Mouse (Mus musculus): ENCODE results near the gene Sstr3.

Sstr3 gene

GRCm38 (mm10) chr15:78530671-78531450 is 13.6 kb downstream of the Sstr3 start, which contains the start of gene C1qtnf6:
Gene C1qtnf6 (minus strand): TSS chr15:78531416.
- DNase-seq = peak; percentile 52 to 71

DNA sequence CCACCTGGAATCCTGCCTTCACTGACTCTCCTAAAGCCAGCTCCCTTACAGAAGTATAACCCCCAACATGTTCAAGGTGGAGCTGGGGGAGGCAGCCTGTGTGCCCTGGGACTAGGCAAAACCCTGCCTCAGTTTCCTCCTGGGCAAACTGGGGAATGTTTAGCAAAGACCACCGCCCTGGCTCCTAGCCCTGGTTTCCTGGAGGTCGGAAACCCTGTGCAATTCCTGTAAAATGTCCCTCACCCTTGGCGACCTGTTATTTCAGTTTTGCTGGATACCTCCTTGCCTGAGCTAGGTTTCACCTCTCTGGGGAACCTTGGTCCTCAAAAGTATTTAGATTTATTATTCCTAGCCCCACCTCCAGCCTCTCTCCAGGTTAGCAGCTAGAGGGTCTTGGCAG is 14.3 kb downstream of the Sstr3 start:
- DNase-seq = no peak

DNA sequence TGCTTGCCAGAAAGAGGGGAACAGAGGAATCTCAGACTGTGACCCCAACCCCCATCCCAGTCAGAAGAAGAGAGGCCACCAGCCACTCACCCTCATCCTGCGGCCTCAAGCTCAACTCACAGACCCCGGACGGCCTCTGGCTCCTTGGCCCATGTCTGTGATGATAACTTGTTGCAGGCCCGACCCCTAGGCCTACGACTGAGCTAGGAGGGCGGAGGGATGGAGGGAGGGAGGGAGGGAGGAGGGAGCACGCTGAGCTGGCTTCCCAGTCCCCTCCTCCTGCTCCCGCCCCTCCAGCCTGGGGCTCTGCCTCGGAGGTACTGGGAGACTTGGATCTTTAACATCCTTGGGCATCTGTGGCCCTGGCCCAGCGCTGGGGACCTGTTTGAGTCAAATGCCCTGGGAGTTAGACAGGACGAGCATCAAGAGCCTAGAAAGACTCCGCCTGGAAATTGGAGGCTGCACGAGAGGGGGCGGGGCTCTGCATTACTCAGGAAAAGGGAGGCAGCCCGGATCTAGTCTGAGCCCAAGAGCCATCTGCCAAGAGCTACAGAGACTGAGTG is 15.0 kb downstream of the Sstr3 start:
- DNase-seq = peak; percentile 80 to 86

- DNase-seq = peak; percentile 58 to 69
Observed at GRCm38 (mm10) chr15:78528726-78529411, 15.6 kb downstream of the Sstr3 start.

- DNase-seq = peak; percentile 56 to 69
Observed at GRCm38 (mm10) chr15:78527973-78528372, 16.5 kb downstream of the Sstr3 start.

GRCm38 (mm10) chr15:78524163-78524562 is 20.3 kb downstream of the Sstr3 start:
- no peak for DNase-seq

- DNase-seq = no peak
Observed at GRCm38 (mm10) chr15:78521892-78522291, 22.6 kb downstream of the Sstr3 start.

DNA sequence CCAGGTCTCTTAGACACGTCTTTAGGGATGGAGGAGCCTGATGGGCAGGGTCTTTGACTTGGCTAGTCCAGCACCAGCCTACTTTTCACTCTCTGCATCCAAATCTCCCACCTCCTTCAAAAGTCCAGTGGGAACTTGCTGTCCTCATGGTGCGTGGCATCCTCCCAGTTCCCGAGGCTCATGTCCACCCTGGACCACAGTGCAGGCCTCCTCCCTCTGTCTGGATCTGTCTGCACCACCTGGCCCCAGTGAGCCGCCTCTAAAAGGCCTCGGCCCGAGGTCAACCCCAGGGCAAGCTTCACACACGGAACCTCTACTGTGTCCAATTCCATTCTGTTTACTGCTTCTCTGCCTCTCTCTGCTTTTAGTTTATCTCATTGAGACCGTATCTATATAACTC is 23.2 kb downstream of the Sstr3 start:
- no peak for DNase-seq

DNA sequence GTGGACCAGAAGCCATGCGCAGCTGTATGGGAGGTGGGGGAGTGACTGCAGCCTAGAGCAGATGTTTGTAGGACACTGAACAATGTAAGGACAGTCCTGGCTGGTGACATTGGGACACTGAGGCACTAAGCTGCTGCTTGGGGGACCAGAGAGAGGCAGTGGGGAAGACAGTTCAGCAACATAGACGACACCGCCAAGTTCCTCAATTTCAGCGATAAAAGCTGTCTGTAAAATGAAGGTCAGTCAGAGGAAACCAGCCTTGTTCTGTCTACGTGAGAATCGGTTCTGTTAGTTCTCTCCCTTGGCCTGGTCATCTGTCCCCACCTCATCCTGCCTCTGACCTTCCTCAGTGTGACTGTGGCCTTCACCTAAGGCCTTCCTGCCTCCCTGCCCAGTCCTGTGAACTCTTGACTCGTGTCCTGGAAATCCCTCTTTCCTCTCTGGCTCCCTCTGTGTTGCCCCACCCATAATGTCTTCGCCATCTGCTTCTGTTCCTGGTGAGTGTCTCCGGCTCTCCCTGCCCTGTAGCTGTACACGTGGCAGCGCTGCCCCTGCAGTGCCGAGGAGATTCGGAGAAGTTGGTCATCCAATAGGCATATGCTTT is 24.3 kb downstream of the Sstr3 start:
- peak in 1 of 2 experiments; percentile 34 for DNase-seq

GRCm38 (mm10) chr15:78518221-78518620 is 26.3 kb downstream of the Sstr3 start:
- DNase-seq = no peak

DNA sequence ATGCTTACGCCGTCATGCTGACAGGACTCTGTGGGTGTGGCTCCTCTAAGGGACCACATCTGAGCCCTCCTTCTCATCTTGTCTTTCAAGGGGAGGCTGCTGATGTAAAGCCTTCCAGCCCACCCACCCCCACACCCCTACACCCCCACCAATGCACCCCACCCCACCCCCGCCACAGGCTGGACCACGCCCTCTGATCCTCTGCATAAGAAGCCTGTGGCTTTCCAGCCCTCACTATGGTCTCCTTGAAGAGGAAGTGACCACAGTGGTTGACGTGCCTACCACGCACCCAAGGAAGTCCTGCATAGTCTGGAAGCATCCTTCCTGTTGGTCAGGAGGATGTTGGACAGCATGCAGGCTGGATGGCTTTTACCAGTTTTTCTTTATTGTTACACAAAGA is 28.7 kb downstream of the Sstr3 start:
- DNase-seq = no peak

DNA sequence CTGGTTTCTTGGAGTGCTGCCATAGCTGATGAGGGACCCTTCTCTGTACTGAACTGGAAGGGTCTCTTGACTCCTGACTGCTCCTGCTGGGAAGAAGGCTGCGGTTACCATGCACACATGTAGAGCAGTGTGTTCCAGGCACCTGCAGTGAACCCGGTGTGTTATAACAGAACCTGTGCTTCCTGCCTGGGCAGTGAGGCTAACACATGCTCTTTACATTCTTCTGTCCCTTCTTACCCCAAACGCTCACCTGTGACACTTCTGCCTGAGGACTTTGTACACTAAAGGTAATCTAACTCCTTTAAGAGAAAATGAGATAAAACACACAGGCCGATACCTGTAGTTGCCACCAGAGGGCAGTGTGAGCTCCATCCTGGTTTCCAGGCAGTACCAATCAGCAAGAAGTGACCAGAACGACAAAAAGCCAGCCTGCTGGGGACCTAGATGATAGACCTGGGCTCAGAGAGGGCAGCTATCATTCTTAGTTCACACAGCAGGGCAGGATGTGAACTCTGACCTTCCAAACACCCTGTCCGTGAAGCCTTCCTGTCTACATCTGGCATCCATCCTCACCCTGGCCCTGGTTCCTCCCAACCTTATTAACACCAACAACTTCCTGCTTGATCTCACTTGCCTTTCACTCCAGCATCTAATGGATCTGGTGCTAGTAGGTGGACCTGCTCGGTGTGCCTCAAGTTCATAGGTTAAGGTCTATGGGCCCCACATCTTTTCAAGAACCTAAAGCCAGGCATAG is 29.9 kb downstream of the Sstr3 start:
- peak; percentile 87 to 88 for DNase-seq

GRCm38 (mm10) chr15:78513019-78513418 is 31.5 kb downstream of the Sstr3 start:
- DNase-seq = no peak

DNA sequence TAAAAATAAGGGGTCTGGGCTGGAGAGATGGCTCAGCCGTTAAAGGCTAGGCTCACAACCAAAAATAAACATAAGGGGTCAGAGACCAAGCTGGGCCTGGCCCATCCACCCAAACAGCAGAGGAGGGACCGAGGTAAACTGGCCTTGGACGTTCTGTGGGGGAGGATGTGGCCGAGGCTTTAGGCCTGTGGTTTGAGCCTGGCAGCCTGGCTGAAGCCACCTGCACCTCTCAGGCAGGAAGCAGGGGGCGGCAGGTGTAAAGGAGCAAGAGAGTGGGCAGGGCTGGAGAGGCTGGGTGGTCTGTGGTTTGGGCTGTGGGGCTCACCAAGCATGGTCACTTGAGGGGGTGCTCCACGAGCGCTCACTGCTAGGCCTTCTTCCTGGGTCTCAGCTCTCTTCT is 32.5 kb downstream of the Sstr3 start:
- DNase-seq = no peak

DNA sequence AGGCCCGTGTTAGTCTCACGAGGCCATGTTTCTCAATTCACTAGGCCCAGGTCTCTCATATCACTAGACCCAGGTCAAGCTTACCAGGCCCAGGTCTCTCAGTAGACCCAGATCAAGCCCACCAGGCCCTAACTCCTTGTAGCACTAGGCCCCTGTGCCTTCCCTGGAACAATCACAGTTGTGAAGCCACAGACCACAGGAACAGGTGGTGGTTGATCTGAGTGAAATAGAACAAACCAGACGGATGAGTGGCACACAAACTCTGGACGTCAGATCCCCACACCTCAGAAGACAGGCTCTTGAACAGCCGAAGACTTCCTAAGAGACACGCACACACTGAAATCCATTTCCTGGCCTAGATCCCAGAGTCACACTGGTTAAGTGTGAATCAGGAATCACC is 33.7 kb downstream of the Sstr3 start:
- DNase-seq = no peak

DNA sequence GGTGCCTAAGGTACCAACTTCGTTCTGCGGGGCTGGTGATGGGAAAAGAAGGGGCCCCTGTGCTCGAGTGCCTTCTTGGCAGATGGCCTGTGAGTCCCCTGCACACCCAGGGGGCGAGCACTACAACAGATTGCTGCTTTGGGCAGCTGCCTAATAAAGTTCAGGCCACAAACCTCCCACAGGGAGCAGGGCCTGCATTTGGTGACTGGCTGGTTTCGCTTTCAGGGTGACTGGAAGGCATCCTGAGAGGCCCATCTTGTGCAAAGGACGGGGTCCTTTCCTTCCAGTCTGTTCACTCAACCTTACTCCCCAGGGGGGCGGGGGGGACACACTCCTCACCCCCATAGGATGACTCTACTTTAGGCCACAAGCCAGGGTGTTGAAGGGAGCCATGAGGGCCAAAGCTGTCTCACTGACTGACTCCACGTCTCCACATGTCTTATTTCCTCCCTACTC is 34.3 kb downstream of the Sstr3 start:
- no peak for DNase-seq

DNA sequence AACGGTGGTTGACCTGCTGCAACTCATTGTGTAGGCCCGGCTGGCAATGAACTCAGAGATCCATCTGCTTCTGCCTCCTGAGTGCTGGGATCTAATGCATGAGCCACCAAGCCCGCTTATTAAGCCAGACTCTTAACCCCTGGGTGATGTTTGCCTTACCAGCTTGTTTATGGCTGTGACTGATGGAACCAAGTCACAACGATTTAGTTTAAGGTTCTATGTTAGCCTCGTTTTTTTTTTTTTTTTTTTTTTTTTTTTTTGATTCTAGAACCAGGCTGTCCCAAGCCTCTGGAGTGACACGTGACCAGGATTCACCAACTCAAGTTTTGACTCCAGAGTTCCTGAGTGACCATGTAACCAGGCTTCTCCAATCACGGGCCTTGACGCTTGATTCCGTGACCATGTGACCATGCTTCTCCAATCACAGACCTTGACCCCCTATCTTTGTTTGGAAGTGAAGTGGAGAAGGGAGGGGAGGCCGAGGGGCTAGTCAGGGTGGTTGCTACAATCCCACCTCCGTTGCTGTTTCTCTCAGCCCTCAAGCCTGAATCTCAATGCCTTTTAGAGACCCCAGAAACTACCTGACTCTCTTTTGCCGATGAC is 35.1 kb downstream of the Sstr3 start:
- DNase-seq = no peak

DNA sequence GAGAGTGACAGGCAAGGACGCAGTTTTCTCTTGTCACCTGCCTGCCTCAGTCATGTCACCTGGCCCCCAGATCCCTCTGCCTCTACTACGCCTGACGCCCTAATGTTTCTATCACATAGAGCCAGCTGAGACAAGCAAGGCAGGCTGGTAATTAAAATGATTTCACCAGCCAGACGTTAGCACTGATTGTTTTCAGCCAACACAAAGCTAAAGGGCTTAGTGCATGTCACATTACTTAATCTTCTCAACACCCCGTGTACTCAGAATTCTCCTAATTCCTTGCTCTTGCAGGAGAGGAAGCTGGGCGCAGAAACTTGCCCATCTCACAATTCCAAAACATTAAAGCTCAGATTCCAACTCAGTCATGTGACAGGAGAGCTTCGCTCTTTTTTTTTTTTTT is 36.0 kb downstream of the Sstr3 start:
- no peak for DNase-seq

- no peak for DNase-seq
Observed at GRCm38 (mm10) chr15:78505541-78505940, 38.9 kb downstream of the Sstr3 start.

GRCm38 (mm10) chr15:78504816-78505215 is 39.7 kb downstream of the Sstr3 start:
- no peak for DNase-seq

DNA sequence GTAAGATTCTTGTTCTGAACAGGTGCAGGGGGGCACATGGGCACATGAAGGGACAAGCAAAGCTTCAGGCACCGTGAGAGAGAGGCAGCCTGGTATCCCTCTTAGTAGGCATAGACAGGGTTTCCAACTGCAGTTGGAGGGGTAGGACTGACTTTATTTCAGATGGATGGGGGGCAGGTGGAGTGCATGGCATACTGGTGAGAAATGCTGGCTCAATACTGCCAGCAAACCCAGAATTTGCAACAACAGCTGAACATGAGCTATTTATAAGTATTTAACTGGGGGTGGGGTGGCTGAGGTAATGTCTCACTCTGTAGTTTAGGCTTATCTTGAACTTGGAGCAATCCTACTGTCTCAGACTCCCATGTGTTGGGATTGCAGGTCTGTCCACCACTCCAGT is 40.5 kb downstream of the Sstr3 start:
- no peak for DNase-seq

DNA sequence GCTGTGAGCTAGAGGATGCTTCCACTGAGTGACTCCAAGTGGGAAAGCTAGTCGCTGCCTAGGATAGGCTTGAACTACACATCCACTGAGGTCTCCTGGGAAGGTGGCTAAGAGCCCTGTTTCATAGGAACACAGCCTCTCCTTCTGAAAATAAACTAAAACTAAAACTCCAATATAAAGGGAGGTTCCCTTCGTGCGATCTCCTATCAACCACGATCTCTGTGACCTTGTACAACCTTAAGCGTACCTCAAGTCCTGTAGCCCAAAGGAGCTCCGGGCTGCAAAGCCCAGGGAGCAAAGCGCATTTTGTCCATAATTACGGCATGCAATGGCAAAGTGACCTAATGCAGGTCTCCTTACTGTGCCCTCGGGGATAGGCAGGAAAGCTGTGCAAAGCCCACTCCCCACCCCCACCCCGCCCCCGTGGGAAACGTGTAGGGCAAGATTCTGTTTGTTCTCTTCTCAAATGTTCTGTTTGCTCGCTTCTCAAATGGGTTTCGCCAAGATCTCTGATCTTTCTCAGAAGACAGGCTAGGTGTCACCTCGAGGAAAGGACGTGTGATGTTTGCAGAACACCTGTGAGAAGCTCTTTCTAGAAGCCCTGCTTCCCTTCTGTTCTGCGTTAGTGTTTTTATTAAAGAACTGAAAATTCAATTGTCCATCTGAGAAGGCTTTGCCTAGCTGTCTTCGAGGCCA is 41.9 kb downstream of the Sstr3 start:
- no peak for DNase-seq

All from kidney, postnatal 4 days (tissue).